Mouse (Mus musculus): ENCODE data around the gene Clptm1l.

Gene Clptm1l

DNA sequence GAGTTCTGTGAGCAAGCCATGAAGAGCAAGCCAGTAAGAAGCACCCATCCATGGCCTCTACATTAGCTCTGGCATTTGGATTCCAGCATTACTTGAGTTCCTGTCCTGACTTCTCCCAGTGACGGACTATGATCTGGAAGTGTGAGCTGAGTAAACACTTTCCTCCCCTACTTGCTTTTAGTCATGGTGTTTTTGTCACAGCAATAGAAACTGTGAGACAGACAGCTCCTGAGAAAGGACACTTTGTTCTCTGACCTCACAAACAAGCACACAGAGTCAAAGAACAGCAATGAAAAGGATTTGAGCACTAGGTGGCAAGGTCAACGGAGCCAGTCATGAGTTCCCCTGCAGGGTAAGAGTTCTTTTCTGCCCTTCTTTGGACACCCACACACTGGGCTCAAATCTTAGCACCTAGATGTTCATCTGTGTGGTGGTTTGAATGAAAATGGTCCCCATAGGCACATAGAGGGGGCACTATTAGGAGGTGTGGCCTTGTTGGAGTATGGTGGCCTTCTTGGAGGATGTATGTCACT lies 56.4 kb downstream of the Clptm1l start:
- DNase-seq (ENCODE audit: low spot score) = no peak

Measured in left cerebral cortex, adult 11 months (tissue).